Mouse (Mus musculus) C2C12 (cell line): ENCODE data around the gene Ap5s1. TPM values are rescaled to one million over a fixed set of nuclear protein-coding genes. Genes with fewer than 3 reads are reported as not detected.
A peak's percentile ranks its signal among the peaks of the same experiment; 100 is the strongest.

Experiments used
- H3K27me3 ChIP-seq: one replicate; pipeline ENCODE4 v1.6.1; 2011; ENCODE audit not compliant: control insufficient read depth, insufficient read depth, insufficient read length
- H3K36me3 ChIP-seq: one replicate; pipeline ENCODE4 v1.6.1; 2011; ENCODE audit not compliant: control insufficient read depth, insufficient read depth
- H3K4me3 ChIP-seq: one replicate; pipeline ENCODE4 v1.5.1; 2011; ENCODE audit warnings: mild to moderate bottlenecking, control low read depth; ENCODE audit not compliant: poor library complexity, insufficient read depth, severe bottlenecking
- H3K79me2 ChIP-seq: one replicate; pipeline ENCODE4 v1.6.1; 2011; ENCODE audit not compliant: control insufficient read depth, insufficient read depth
- H3K79me3 ChIP-seq: one replicate; pipeline ENCODE4 v1.6.1; 2011; ENCODE audit warnings: low read depth, control low read depth
- H3ac ChIP-seq: one replicate; pipeline ENCODE3; 2011; ENCODE audit warnings: low read depth; ENCODE audit not compliant: control insufficient read depth, insufficient read length
- CEBPB ChIP-seq: IDR thresholded peaks from one replicate; pipeline ENCODE4 v1.6.1; 2011; ENCODE audit warnings: low read depth, mild to moderate bottlenecking, control low read depth, moderate library complexity
- CTCF ChIP-seq: IDR thresholded peaks from one replicate; pipeline ENCODE4 v1.5.1; 2011; ENCODE audit not compliant: control insufficient read depth, insufficient read depth, insufficient read length
- FOSL1 ChIP-seq: IDR thresholded peaks from one replicate; pipeline ENCODE4 v1.8.0; 2011; ENCODE audit warnings: mild to moderate bottlenecking, low read length; ENCODE audit not compliant: poor library complexity, insufficient read depth, severe bottlenecking
- MAX ChIP-seq: IDR thresholded peaks from one replicate; pipeline ENCODE4 v1.6.1; 2011; ENCODE audit warnings: mild to moderate bottlenecking, control low read depth
- MYOD1 ChIP-seq: IDR thresholded peaks from one replicate; pipeline ENCODE4 v1.6.1; 2011; ENCODE audit warnings: low read depth; ENCODE audit not compliant: control insufficient read depth, insufficient read length
- MYOG ChIP-seq: IDR thresholded peaks from one replicate; pipeline ENCODE4 v1.6.1; 2011; ENCODE audit not compliant: control insufficient read depth, insufficient read length; ENCODE audit errors: extremely low read depth
- USF1 ChIP-seq: IDR thresholded peaks from one replicate; pipeline ENCODE4 v1.6.1; 2011; ENCODE audit warnings: low read depth, mild to moderate bottlenecking, control low read depth, moderate library complexity
- polyA plus RNA-seq: library from polyadenylated mRNA; unstranded; fragments of >200 nt; fragmentation: generic; extraction: Trizol; gene quantifications from one replicate; pipeline ENCODE4 v1.2.1, GENCODE M21; 2012; ENCODE audit warnings: missing spikeins

Gene Ap5s1
- polyA plus RNA-seq, 1 experiment = 24.1 TPM

- H3K36me3 ChIP-seq = peaks cover 13% of the 10 kb centered on the region
- peak within 1 kb of the TSS; percentile 90 for H3ac ChIP-seq
- H3K79me2 ChIP-seq = peaks cover 46% of the 10 kb centered on the region
- peak within 1 kb of the TSS; percentile 83 for H3K4me3 ChIP-seq
- TF ChIP-seq MAX (peak; percentile 84), CEBPB (peak; percentile 51), CTCF (peak; percentile 91), MYOG (no peak), FOSL1 (no peak), MYOD1 (no peak), USF1 (no peak)
- H3K27me3 ChIP-seq = no peaks in the 10 kb centered on the region
- peaks cover 36% of the 10 kb centered on the region for H3K79me3 ChIP-seq
Measured at GRCm38 (mm10) chr2:131179990-131180587, 26.8 kb upstream of the Ap5s1 start, which contains the start of gene Cenpb. Gene Cenpb (minus strand): TSS chr2:131180067.

GRCm38 (mm10) chr2:131186343-131186742 lies 20.5 kb upstream of the Ap5s1 start:
- Histone ChIP-seq H3K4me3 (peak overlapping the region; percentile 86), H3K36me3 (peaks cover 33% of the 10 kb centered on the region), H3K27me3 (no peaks in the 10 kb centered on the region), H3K79me3 (peaks cover 25% of the 10 kb centered on the region), H3ac (peak overlapping the region; percentile 72), H3K79me2 (peaks cover 44% of the 10 kb centered on the region)
- peak; percentile 80 for TF ChIP-seq MYOD1
- no peak for TF ChIP-seq CEBPB

- Histone ChIP-seq H3K36me3 (peaks cover 40% of the 10 kb centered on the region), H3K4me3 (peak within 1 kb of the TSS; percentile 86), H3K27me3 (no peaks in the 10 kb centered on the region), H3ac (peak within 1 kb of the TSS; percentile 98), H3K79me3 (peaks cover 25% of the 10 kb centered on the region), H3K79me2 (peaks cover 44% of the 10 kb centered on the region)
- TF ChIP-seq MYOD1 (no peak), MAX (peak; percentile 19)
Measured at GRCm38 (mm10) chr2:131186771-131187601, 19.9 kb upstream of the Ap5s1 start, which contains the start of the genes Cdc25b and Spef1. Gene Cdc25b (plus strand): TSS chr2:131186949. Gene Spef1 (minus strand): TSS chr2:131187282.

- Histone ChIP-seq H3K79me2 (peaks cover 44% of the 10 kb centered on the region), H3K27me3 (no peaks in the 10 kb centered on the region), H3ac (peak overlapping the region; percentile 98), H3K36me3 (peaks cover 45% of the 10 kb centered on the region), H3K4me3 (peak overlapping the region; percentile 86), H3K79me3 (peaks cover 25% of the 10 kb centered on the region)
- TF ChIP-seq FOSL1 (no peak), CEBPB (no peak), MYOD1 (no peak), MAX (no peak), MYOG (no peak), CTCF (no peak), USF1 (no peak)
Measured at GRCm38 (mm10) chr2:131187602-131187922, 19.3 kb upstream of the Ap5s1 start.

GRCm38 (mm10) chr2:131188311-131188710 lies 18.6 kb upstream of the Ap5s1 start:
- Histone ChIP-seq H3K27me3 (no peaks in the 10 kb centered on the region), H3K79me2 (peaks cover 44% of the 10 kb centered on the region), H3ac (no peak overlapping the region), H3K36me3 (peaks cover 53% of the 10 kb centered on the region), H3K4me3 (no peak overlapping the region), H3K79me3 (peaks cover 25% of the 10 kb centered on the region)
- TF ChIP-seq USF1 (no peak), MYOG (no peak), MYOD1 (no peak), FOSL1 (no peak), CTCF (no peak), MAX (no peak), CEBPB (no peak)

GRCm38 (mm10) chr2:131189521-131190309 lies 17.2 kb upstream of the Ap5s1 start:
- Histone ChIP-seq H3K27me3 (no peaks in the 10 kb centered on the region), H3K79me2 (peaks cover 44% of the 10 kb centered on the region)

More at GRCm38 (mm10) chr2:131189521-131190309, 17.2 kb upstream of the Ap5s1 start:
- Histone ChIP-seq H3K36me3 (peaks cover 67% of the 10 kb centered on the region), H3K4me3 (no peak overlapping the region), H3K79me3 (peaks cover 25% of the 10 kb centered on the region), H3ac (no peak overlapping the region)
- TF ChIP-seq USF1 (no peak), MYOD1 (peak; percentile 72)
